Mouse (Mus musculus) brain, adult 10 weeks (tissue): Measurements from ENCODE around the gene Fgd2. TPM values are rescaled to one million over a fixed set of nuclear protein-coding genes. Genes with fewer than 3 reads are reported as not detected.

Experiments used
- polyA plus RNA-seq: library from polyadenylated mRNA; stranded (reverse); fragments of 350-450 nt; fragmentation: Illumina TruSeq; extraction: RNeasy Lipid Tissue Mini Kit (QIAGEN cat#74804); gene quantifications from one replicate; pipeline ENCODE4 v1.2.3, GENCODE M21; 2015; ENCODE audit warnings: low read depth, low replicate concordance

Fgd2 gene
- polyA plus RNA-seq = 8.8 TPM

GRCm38 (mm10) chr17:29360761-29361221 lies at the start of gene Fgd2:
Fgd2 (plus strand) TSS chr17:29360914.

GRCm38 (mm10) chr17:29317380-29317779 lies 43.3 kb upstream of the Fgd2 start, which contains the start of gene Pi16:
Pi16 (plus strand) TSS chr17:29317680.

GRCm38 (mm10) chr17:29347645-29348256 lies 13.0 kb upstream of the Fgd2 start, which contains the start of gene Mtch1:
Mtch1 (minus strand) TSS chr17:29347934.

Other genes starting within 250 kb of the Fgd2 start
- not detected for gene Rab44, start 246.8 kb upstream of the Fgd2 start, polyA plus RNA-seq
- 90.6 TPM for gene Cpne5, start 122.7 kb upstream of the Fgd2 start, polyA plus RNA-seq
- gene Ppil1, start 96.7 kb upstream of the Fgd2 start, polyA plus RNA-seq = 36.2 TPM
- 125 TPM for gene BC004004, start 92.1 kb upstream of the Fgd2 start, polyA plus RNA-seq
- gene Pi16, start 43.2 kb upstream of the Fgd2 start, polyA plus RNA-seq = 0.76 TPM
- 584 TPM for gene Mtch1, start 13.0 kb upstream of the Fgd2 start, polyA plus RNA-seq
- gene Pim1, start 129.8 kb downstream of the Fgd2 start, polyA plus RNA-seq = 3.9 TPM
- gene Gm17657, start 188.7 kb downstream of the Fgd2 start, polyA plus RNA-seq = not detected
- 31.8 TPM for gene Tbc1d22b, start 188.9 kb downstream of the Fgd2 start, polyA plus RNA-seq
- gene Tmem217, start 191.5 kb downstream of the Fgd2 start, polyA plus RNA-seq = not detected